Mouse (Mus musculus) macrophage (primary cell): ENCODE measurements around the gene Cfi. TPM values are rescaled to one million over a fixed set of nuclear protein-coding genes. Genes with fewer than 3 reads are reported as not detected.

Experiments
- H3K27ac ChIP-seq: fragments of 350-480 bp; formaldehyde crosslinking; 2 replicates; pipeline ENCODE4 v1.9.0; 2021
- H3K36me3 ChIP-seq: fragments of 350-480 bp; formaldehyde crosslinking; 2 replicates; pipeline ENCODE4 v1.9.0; 2021; ENCODE audit errors: inconsistent target
- H3K4me3 ChIP-seq: fragments of 350-480 bp; formaldehyde crosslinking; 2 replicates; pipeline ENCODE4 v1.9.0; 2021; ENCODE audit errors: inconsistent target
- H3K79me2 ChIP-seq: fragments of 350-480 bp; formaldehyde crosslinking; 2 replicates; pipeline ENCODE4 v1.9.0; 2021; ENCODE audit errors: inconsistent target
- WGBS: methylation state at CpG from one replicate; pipeline ENCODE4 v1.1.7; 2026; ENCODE audit warnings: inconsistent platforms; ENCODE audit not compliant: missing documents; 5-methylcytosine and 5-hydroxymethylcytosine counted together
- polyA plus RNA-seq: library from polyadenylated mRNA; stranded (reverse); fragments of 250-400 nt; gene quantifications from 3 replicates; pipeline ENCODE4 v1.2.4, GENCODE M21; 2018; ENCODE audit warnings: inconsistent platforms

The Cfi gene
- polyA plus RNA-seq, 1 experiment from 2014 or later: not detected

GRCm38 (mm10) chr3:129831035-129831568 lies 4.6 kb upstream of the Cfi start, which contains the start of gene Gar1:
TSS of gene Gar1 (minus strand) at chr3:129831396.
- Histone ChIP-seq H3K4me3 (peak within 1 kb of the TSS; percentile 54), H3K27ac (peak within 1 kb of the TSS; percentile 62), H3K79me2 (peaks cover 33% of the 10 kb centered on the region), H3K36me3 (no peaks in the 10 kb centered on the region)
- WGBS: under 1% methylated on average over 59 of the region's 60 CpGs

GRCm38 (mm10) chr3:129836051-129836697 lies 490 bp downstream of the Cfi start:
- no peak overlapping the region for H3K27ac ChIP-seq
- no peak overlapping the region for H3K4me3 ChIP-seq
- 44% methylated on average over 10 of the region's 11 CpGs for WGBS
- H3K36me3 ChIP-seq: no peaks in the 10 kb centered on the region
- H3K79me2 ChIP-seq: no peaks in the 10 kb centered on the region

GRCm38 (mm10) chr3:129836965-129837364 lies 1.3 kb downstream of the Cfi start:
- no peaks in the 10 kb centered on the region for H3K36me3 ChIP-seq
- H3K27ac ChIP-seq: no peak overlapping the region
- WGBS: 81% methylated on average over 6 of the region's 6 CpGs
- H3K79me2 ChIP-seq: no peaks in the 10 kb centered on the region
- H3K4me3 ChIP-seq: no peak overlapping the region

DNA sequence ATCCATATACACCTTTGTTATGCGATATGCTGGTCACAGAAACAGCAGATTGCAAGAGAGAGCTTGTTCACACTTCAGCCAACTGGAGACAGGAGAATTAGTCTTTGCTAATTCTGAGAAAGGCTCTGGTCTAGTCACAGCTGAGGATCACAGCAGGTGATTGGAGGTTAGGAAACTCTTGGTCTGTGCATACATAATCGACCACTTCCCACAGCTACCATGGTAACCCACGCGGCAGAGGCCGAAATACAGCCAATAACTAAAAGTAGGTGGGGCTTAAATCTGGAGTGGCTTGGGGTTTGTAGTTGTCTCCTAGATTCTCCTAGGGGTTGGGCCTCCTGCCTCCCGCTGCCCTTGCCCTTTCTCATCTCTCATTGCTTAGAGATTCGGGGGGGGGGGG lies 2.3 kb downstream of the Cfi start:
- WGBS: 73% methylated on average over 7 of the region's 7 CpGs
- no peaks in the 10 kb centered on the region for H3K36me3 ChIP-seq
- no peaks in the 10 kb centered on the region for H3K79me2 ChIP-seq
- no peak overlapping the region for H3K4me3 ChIP-seq
- no peak overlapping the region for H3K27ac ChIP-seq

- Histone ChIP-seq H3K36me3 (no peaks in the 10 kb centered on the region), H3K27ac (no peak overlapping the region), H3K79me2 (no peaks in the 10 kb centered on the region), H3K4me3 (no peak overlapping the region)
- WGBS: 75% methylated on average over 2 of the region's 2 CpGs
Measured at GRCm38 (mm10) chr3:129845868-129846267, 10.2 kb downstream of the Cfi start.

GRCm38 (mm10) chr3:129846846-129847245 lies 11.2 kb downstream of the Cfi start:
- Histone ChIP-seq H3K4me3 (no peak overlapping the region), H3K27ac (no peak overlapping the region), H3K36me3 (no peaks in the 10 kb centered on the region), H3K79me2 (no peaks in the 10 kb centered on the region)
- WGBS: 88% methylated on average over 7 of the region's 7 CpGs

GRCm38 (mm10) chr3:129862592-129862991 lies 26.9 kb downstream of the Cfi start:
- Histone ChIP-seq H3K27ac (no peak overlapping the region), H3K79me2 (no peaks in the 10 kb centered on the region), H3K4me3 (no peak overlapping the region), H3K36me3 (no peaks in the 10 kb centered on the region)
- WGBS: 58% methylated on average over 2 of the region's 2 CpGs

DNA sequence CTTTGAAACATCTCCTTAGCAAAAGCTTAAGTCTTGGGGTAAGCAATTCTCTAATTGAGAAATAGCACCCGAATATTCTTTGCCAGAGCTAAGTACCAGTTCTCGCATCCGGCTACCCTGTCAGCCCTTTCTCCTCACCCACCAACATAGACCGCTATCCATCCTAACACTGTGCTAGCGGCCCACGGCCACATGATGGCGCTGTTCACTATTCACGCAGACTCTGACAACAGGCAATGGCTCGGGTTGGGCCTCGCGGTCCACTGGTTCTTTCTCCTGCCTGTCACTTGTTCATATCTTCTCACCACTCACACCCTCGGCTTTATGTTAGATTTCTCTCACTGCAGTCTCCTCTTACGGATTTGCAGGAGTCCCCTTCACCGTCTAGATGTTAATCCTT lies 28.0 kb downstream of the Cfi start:
- Histone ChIP-seq H3K27ac (no peak overlapping the region), H3K4me3 (no peak overlapping the region), H3K36me3 (no peaks in the 10 kb centered on the region), H3K79me2 (no peaks in the 10 kb centered on the region)
- WGBS: 63% methylated on average over 14 of the region's 14 CpGs

DNA sequence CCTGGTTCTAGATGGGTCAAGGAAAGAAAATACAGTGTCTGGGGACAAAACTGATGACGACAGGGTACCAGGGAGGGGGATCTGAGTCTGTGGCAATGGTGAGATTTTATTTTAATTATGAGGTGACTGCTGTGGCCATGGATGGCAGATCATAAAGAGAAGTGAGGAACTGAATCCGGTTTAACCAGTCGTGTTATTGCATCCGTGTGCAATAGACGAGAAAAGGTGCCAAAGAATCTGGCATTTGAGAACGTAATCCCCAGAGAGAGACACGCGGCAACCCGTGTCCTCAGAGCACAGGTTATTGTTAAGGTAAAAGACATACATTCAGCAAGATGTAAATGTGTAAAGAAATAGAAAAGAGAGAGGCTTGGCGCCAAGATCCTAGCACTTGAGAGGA lies 41.6 kb downstream of the Cfi start:
- WGBS: 81% methylated on average over 9 of the region's 10 CpGs
- Histone ChIP-seq H3K27ac (no peak overlapping the region), H3K4me3 (no peak overlapping the region), H3K36me3 (no peaks in the 10 kb centered on the region), H3K79me2 (no peaks in the 10 kb centered on the region)

GRCm38 (mm10) chr3:129878405-129879021 lies 42.8 kb downstream of the Cfi start, which contains the start of gene Pla2g12a:
TSS of gene Pla2g12a (plus strand) at chr3:129878606.
- H3K36me3 ChIP-seq: no peaks in the 10 kb centered on the region
- no peaks in the 10 kb centered on the region for H3K79me2 ChIP-seq
- no peak within 1 kb of the TSS for H3K27ac ChIP-seq
- 1% methylated on average over 61 of the region's 66 CpGs for WGBS
- peak within 1 kb of the TSS; percentile 28 for H3K4me3 ChIP-seq

DNA sequence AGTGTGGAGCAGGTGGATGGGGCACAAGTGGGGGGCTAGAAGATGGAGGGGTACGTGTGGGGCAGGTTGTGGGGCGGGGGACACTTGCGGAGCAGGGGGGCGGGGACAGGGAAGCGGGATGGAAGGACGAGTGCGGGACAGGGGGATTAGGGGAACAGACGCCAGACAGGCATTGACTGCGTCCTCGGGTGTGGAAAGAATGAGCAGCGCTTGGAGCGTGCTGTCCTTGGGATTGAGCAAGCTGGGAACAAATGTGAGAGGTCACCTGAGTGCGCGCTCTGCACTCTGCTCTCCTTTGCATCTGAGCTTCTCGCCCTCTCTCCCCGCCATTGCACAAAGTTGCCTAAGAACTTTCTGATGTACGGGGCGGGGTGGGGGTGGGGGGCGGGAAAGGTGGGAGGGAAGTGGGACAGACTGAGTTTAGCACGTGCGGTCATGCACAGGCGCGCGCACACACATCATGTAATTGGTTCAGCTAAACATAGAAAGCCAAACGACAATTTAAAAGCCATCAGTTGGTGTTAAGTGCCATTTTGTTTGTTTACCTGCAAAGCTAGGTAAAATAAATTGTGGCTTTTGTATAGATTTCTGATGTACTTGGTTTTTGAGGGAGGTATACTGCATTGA lies 43.6 kb downstream of the Cfi start:
- no peak overlapping the region for H3K27ac ChIP-seq
- 5% methylated on average over 25 of the region's 25 CpGs for WGBS
- H3K36me3 ChIP-seq: no peaks in the 10 kb centered on the region
- peak overlapping the region; percentile 28 for H3K4me3 ChIP-seq
- no peaks in the 10 kb centered on the region for H3K79me2 ChIP-seq

DNA sequence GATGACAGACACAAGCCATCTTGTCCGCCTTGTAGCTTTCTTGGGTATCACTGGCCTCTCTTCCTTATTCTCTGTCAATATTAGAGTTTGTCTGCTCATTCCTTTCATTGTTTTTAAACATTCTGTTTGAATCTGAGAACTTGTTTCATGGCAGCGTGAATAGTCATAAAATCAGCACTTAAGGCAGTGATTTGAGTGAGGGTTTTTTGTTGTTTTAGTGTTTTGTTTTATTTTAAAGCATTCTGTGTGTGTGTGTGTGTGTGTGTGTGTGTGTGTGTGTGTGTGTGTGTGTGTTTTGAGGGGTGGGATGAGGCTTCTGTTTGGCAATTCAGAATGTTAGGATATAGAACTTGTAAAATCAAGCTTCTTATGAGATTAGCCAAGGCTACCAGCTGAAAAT lies 44.2 kb downstream of the Cfi start:
- no peak overlapping the region for H3K27ac ChIP-seq
- H3K36me3 ChIP-seq: no peaks in the 10 kb centered on the region
- 93% methylated on average over 2 of the region's 2 CpGs for WGBS
- H3K79me2 ChIP-seq: no peaks in the 10 kb centered on the region
- H3K4me3 ChIP-seq: no peak overlapping the region

GRCm38 (mm10) chr3:129880925-129881593 lies 45.4 kb downstream of the Cfi start:
- no peaks in the 10 kb centered on the region for H3K36me3 ChIP-seq
- no peak overlapping the region for H3K27ac ChIP-seq
- WGBS: 80% methylated on average over 8 of the region's 8 CpGs
- no peak overlapping the region for H3K4me3 ChIP-seq
- H3K79me2 ChIP-seq: no peaks in the 10 kb centered on the region

DNA sequence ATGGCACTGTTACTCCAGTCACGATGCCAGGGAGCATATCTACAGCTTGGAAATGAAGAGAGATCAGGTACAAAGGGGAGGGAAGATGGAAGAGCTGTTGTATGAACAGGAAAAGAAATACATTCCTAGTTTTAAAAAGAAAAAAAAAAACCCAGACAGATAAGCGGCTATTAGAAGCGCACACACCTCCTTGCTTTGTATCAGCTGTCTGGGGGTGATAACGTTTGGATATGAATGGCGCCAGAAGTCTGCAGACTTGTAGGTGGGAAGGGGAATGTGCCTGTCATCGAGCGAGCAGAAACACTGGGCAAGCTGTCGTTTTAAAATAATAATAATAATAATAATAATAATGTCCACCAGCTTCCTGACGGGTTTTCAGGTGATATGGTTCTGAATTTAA lies 49.9 kb downstream of the Cfi start:
- Histone ChIP-seq H3K36me3 (no peaks in the 10 kb centered on the region), H3K79me2 (no peaks in the 10 kb centered on the region), H3K27ac (no peak overlapping the region), H3K4me3 (no peak overlapping the region)
- 97% methylated on average over 8 of the region's 9 CpGs for WGBS

GRCm38 (mm10) chr3:129886430-129886829 lies 50.7 kb downstream of the Cfi start:
- no peaks in the 10 kb centered on the region for H3K79me2 ChIP-seq
- H3K27ac ChIP-seq: no peak overlapping the region
- WGBS: 96% methylated on average over 5 of the region's 5 CpGs
- no peak overlapping the region for H3K4me3 ChIP-seq
- no peaks in the 10 kb centered on the region for H3K36me3 ChIP-seq
